Mouse (Mus musculus) hindbrain, embryonic 12.5 days (tissue): ENCODE measurements around the gene Alg1. TPM values are rescaled to one million over a fixed set of nuclear protein-coding genes. Genes with fewer than 3 reads are reported as not detected.

Source experiments
- microRNA-seq: library from miRNA; unstranded; fragments of <30 nt; microRNA quantifications from one replicate; pipeline ENCODE4, GENCODE M21; 2017
- polyA plus RNA-seq: library from polyadenylated mRNA; unstranded; fragments of >200 nt; fragmentation: Nextera tagmentation; extraction: Ambion mirVana; gene quantifications from 2 replicates; pipeline ENCODE4 v1.2.1, GENCODE M21; 2016

Alg1 gene
- polyA plus RNA-seq, 1 experiment from 2014 or later = 32.7 TPM

Small RNAs within 50 kb of the gene (microRNA-seq; reads per million reads assigned to microRNA genes)
- gene Gm23689 = not detected
- not detected for gene Gm26095
- gene Mir6364 = not detected

Other genes starting within 250 kb of the Alg1 start
- not detected in 2 replicates for gene Sept12, start 235.8 kb upstream of the Alg1 start, polyA plus RNA-seq
- gene Smim22, start 226.3 kb upstream of the Alg1 start, polyA plus RNA-seq = 3.1 and 5.0 TPM in 2 replicates
- 98.6 and 101 TPM in 2 replicates for gene Rogdi, start 220.1 kb upstream of the Alg1 start, polyA plus RNA-seq
- 216 and 238 TPM in 2 replicates for gene Glyr1, start 183.8 kb upstream of the Alg1 start, polyA plus RNA-seq
- 25.0 and 25.4 TPM in 2 replicates for gene Ubn1, start 183.6 kb upstream of the Alg1 start, polyA plus RNA-seq
- gene Ppl, start 101.2 kb upstream of the Alg1 start, polyA plus RNA-seq = 1.3 and 1.7 TPM in 2 replicates
- gene Sec14l5, start 86.5 kb upstream of the Alg1 start, polyA plus RNA-seq = 1.1 and 1.4 TPM in 2 replicates
- gene Nagpa, start 29.6 kb upstream of the Alg1 start, polyA plus RNA-seq = 12.9 and 14.1 TPM in 2 replicates
- 5.8 and 6.3 TPM in 2 replicates for gene AU021092, start 11.3 kb upstream of the Alg1 start, polyA plus RNA-seq
- gene Eef2kmt, start 22.4 kb downstream of the Alg1 start, polyA plus RNA-seq = 9.5 and 11.6 TPM in 2 replicates